Mouse (Mus musculus) ovary, adult 18-20 months (tissue): ENCODE results near the gene Hcrt.

ENCODE experiments used
- DNase-seq: peaks from one replicate; pipeline ENCODE4 v3.0.0; 2022; ENCODE audit warnings: low spot score, mixed read lengths

Hcrt gene

GRCm38 (mm10) chr11:100767871-100768270 lies 5.1 kb upstream of the Hcrt start:
- DNase-seq = no peak

GRCm38 (mm10) chr11:100766726-100767125 lies 4.0 kb upstream of the Hcrt start:
- no peak for DNase-seq

- DNase-seq = peak; percentile 62
These were observed 1.1 kb downstream of the Hcrt start for GRCm38 (mm10) chr11:100761547-100762045.

GRCm38 (mm10) chr11:100759611-100760233 lies 3.0 kb downstream of the Hcrt start, which contains the start of gene Kcnh4:
Kcnh4 (minus strand) TSS chr11:100759942.
- no peak for DNase-seq

- DNase-seq = no peak
These were observed 3.8 kb downstream of the Hcrt start for GRCm38 (mm10) chr11:100758707-100759610.

- DNase-seq = no peak
These were observed 5.2 kb downstream of the Hcrt start for GRCm38 (mm10) chr11:100757566-100757965.

- no peak for DNase-seq
These were observed 6.3 kb downstream of the Hcrt start for GRCm38 (mm10) chr11:100756476-100756875.

GRCm38 (mm10) chr11:100754693-100755057 lies 8.1 kb downstream of the Hcrt start:
- no peak for DNase-seq

GRCm38 (mm10) chr11:100754021-100754692 lies 8.6 kb downstream of the Hcrt start:
- DNase-seq = no peak

GRCm38 (mm10) chr11:100752294-100752693 lies 10.4 kb downstream of the Hcrt start:
- DNase-seq = no peak

- no peak for DNase-seq
These were observed 12.6 kb downstream of the Hcrt start for GRCm38 (mm10) chr11:100750127-100750526.

- DNase-seq = no peak
These were observed 13.3 kb downstream of the Hcrt start for GRCm38 (mm10) chr11:100749469-100749868.

- no peak for DNase-seq
These were observed 14.1 kb downstream of the Hcrt start for GRCm38 (mm10) chr11:100748620-100749019.

GRCm38 (mm10) chr11:100747114-100747513 lies 15.6 kb downstream of the Hcrt start:
- DNase-seq = no peak

GRCm38 (mm10) chr11:100746546-100746945 lies 16.2 kb downstream of the Hcrt start:
- no peak for DNase-seq

- DNase-seq = no peak
These were observed 17.6 kb downstream of the Hcrt start for GRCm38 (mm10) chr11:100745085-100745484.

GRCm38 (mm10) chr11:100741348-100741747 lies 21.4 kb downstream of the Hcrt start:
- DNase-seq = no peak

- DNase-seq = no peak
These were observed 24.0 kb downstream of the Hcrt start for GRCm38 (mm10) chr11:100738749-100739148.

- peak; percentile 99 for DNase-seq
These were observed 24.6 kb downstream of the Hcrt start, which contains the start of gene Rab5c for GRCm38 (mm10) chr11:100738066-100738604. Rab5c (minus strand) TSS chr11:100738215.

- no peak for DNase-seq
These were observed 25.5 kb downstream of the Hcrt start for GRCm38 (mm10) chr11:100737105-100737733.

GRCm38 (mm10) chr11:100736746-100737080 lies 26.0 kb downstream of the Hcrt start:
- no peak for DNase-seq
